Mouse (Mus musculus) retina, postnatal 1 day (tissue): ENCODE results near the gene Tmem59l.

Source experiments
- DNase-seq: peaks from one replicate; pipeline ENCODE4 v3.0.0-alpha.2; 2012

Tmem59l gene

GRCm38 (mm10) chr8:70487993-70488796 lies 1.0 kb upstream of the Tmem59l start:
- peak; percentile 52 for DNase-seq

DNA sequence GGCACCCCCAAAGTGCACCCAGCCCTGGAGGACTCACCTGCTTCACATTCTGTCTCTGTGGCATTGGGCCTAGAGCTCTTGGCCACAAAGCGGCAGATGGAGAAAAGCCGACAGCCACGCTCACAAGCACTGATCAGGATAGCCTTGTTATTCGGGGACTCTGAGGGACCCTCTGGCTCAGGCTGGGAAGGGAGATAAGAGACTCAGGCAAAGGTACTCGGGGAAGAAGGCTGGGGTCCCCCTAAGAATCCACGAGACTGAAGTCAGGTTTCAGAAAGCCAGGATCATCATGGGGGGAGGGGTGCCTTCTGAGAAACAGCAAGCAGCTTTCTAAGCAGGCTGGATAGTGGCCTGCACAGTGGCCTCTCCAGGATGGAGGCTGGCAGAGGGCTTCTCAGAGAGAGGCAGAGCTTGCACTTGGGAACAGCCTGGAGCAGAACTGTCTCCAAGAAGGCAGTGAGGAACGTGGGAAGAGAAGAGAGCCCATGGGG lies 922 bp downstream of the Tmem59l start:
- DNase-seq = no peak

DNA sequence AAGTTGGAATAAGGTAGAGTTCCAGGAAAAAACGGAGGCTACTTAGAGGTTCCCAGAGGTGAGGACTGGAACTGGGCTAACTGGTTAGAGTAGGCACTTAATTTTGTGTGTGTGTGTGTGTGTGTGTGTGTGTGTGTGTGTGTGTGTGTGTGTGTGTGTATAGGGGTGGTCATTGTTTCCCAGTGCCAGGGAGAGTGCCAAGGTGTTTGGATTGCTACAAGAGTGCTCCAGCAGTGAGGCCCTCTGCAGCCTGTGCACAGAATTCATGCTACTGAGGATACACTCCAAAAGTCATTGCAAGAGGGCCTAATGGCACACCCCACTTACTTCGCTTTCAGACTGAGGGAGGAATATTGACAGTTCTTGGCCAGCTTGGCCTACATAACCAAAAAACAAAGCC lies 4.2 kb downstream of the Tmem59l start:
- no peak for DNase-seq

GRCm38 (mm10) chr8:70481908-70482307 lies 5.2 kb downstream of the Tmem59l start:
- DNase-seq = no peak

DNA sequence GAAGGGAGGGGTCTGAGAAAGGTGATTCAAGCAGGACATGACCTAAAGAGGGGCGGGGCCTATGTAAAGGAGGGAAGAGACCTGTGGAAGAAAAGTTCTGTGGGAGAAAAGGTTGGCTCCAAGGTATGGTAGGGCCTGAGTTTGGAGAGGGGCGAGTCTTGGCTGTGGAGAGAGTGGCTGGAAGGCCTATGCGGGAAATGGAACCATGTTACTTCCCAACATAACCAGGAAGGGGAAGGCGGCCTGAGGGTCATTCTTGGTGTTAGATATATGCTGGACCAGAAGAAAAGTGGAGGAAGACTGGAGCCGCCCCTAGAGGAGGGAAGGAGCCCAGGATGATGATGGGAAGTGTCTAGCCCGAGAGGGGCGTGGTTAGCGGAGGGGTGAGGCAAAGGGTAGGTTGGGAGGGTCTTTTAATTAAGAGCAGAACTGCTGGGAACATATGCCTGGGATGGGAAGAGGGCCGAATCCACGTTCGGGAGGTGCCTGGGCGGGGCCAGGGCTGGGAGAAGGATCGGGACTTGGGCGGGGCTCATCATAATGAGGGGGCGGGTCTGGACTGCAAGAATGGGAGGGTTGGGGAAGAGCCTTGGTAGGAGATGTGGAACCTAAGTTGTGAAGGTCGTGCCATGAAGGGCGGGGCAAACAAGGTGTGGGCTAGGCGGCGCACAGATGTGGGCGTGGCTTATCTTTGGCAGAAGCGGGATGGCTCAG lies 9.7 kb downstream of the Tmem59l start:
- peak; percentile 46 for DNase-seq

- peak; percentile 95 for DNase-seq
Observed at GRCm38 (mm10) chr8:70476333-70477268, 10.6 kb downstream of the Tmem59l start, which contains the start of gene Klhl26. TSS of gene Klhl26 (minus strand) at chr8:70476968.

- no peak for DNase-seq
Observed at GRCm38 (mm10) chr8:70471856-70472255, 15.3 kb downstream of the Tmem59l start.

DNA sequence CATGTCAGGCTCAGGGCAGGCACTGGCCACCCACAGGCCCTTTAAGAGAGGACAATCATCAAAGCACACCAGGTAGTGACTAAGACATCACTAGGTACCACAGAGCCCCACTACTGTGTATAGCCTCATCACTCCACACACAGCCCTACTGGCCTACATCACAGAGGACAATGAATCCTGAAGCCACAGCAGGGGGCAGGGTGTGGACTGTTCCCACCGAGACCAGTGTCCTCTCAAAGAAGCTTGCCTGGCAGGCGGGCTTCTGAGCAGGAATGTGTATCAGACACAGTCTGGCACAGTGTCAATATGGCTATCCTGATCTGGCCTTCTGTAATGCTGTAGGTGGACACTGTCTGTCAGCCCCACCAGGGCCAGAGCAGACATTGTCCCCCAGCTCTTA lies 17.2 kb downstream of the Tmem59l start:
- DNase-seq = no peak

- no peak for DNase-seq
Observed at GRCm38 (mm10) chr8:70469295-70469916, 17.8 kb downstream of the Tmem59l start.

DNA sequence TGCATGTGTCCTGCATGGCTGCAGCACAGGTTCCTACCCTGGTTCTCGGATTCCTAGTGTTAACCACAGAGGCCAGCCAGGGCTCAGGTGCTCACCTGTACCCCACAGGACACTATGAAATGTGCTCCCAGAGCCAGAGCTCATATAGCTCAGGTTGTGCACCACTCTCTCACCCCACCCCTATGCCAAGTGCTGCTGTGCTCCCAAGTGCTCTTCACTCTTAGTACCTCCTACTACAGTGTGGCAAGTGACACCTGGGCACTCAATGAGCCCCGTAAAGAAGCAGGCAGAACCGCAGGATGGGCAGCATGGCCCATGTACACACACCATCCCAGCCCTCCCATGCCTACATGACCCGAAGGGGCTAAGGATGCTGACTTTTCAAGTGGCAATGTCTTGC lies 18.4 kb downstream of the Tmem59l start:
- no peak for DNase-seq

DNA sequence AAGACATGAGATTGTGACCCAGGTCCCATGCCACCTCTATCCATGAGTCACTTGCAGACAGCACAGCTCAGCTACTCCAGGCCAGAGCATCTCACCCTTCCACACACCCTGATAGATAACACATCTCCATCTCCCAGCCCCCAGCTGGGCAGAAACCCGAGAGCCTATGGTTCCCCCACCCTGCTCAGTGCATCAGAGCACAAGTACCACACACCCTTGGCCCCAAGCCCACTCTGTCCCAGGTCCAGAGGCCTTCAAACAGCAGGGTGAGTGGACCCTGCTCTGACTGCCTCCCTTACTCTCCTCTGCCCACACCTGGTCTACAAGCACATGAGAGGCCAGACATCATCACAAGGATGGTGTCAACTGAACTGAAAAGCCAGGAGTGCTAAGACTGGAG lies 19.3 kb downstream of the Tmem59l start:
- no peak for DNase-seq

GRCm38 (mm10) chr8:70467229-70467725 lies 19.9 kb downstream of the Tmem59l start:
- no peak for DNase-seq

- no peak for DNase-seq
Observed at GRCm38 (mm10) chr8:70466771-70467170, 20.4 kb downstream of the Tmem59l start.

GRCm38 (mm10) chr8:70466305-70466704 lies 20.9 kb downstream of the Tmem59l start:
- no peak for DNase-seq

DNA sequence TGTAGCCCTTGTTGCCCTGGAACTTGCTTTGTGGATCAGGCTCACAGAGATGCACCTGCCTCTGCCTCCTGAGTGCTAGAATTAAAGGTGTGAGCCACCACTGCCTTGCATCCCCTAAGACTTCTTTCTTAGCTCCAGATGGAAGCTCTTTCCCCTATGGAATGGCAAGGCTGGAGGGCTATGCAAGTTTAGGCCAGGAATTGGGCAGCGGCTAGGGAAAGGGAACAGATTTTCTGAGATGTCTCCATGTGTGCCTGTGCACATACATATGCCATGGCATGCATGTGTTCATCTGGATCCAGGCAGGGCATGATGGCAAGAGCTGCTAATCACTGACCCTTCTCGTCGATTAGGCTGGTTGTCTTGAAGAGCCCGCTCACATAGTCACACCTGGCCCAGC lies 21.5 kb downstream of the Tmem59l start:
- no peak for DNase-seq

DNA sequence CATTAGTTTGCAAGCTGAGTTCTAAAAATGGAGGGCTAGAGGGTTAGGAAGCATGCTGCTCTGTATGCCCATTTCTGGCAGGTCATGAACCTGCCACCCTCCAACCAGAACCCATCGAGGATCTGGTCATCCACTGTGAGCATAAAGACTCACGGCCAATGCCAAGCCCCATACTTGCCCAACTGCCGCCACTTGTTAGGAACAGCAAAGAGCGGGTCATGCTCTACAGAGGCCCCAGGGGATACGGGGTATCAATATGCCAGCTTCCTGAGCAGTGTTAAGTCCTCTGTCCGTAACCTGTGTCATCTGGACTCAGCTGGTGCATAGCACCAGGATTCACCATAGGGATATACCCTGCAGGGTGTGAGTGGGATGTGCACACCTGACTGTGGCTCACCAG lies 23.0 kb downstream of the Tmem59l start:
- DNase-seq = no peak

GRCm38 (mm10) chr8:70463306-70463705 lies 23.9 kb downstream of the Tmem59l start:
- no peak for DNase-seq

- DNase-seq = no peak
Observed at GRCm38 (mm10) chr8:70462516-70462813, 24.7 kb downstream of the Tmem59l start.

- DNase-seq = no peak
Observed at GRCm38 (mm10) chr8:70461765-70462515, 25.2 kb downstream of the Tmem59l start.

DNA sequence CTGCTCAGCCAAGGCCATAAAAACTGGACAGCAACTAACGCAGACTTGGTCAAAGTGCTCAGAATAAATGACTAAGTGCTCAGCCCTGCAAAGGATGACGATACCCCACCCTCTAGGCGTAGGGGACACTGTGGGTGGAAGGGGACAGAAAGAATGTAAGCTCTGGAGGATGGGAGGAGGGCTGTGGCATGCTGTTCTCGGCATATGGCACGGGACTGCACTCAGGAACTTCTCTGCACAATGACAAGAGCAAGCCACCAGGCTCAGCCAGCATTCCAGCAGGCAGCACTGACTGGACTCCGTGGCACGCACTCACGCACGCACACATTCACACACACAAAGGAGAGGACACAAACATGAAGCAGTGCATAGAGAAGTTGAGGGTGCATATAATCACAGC lies 26.6 kb downstream of the Tmem59l start:
- DNase-seq = no peak

DNA sequence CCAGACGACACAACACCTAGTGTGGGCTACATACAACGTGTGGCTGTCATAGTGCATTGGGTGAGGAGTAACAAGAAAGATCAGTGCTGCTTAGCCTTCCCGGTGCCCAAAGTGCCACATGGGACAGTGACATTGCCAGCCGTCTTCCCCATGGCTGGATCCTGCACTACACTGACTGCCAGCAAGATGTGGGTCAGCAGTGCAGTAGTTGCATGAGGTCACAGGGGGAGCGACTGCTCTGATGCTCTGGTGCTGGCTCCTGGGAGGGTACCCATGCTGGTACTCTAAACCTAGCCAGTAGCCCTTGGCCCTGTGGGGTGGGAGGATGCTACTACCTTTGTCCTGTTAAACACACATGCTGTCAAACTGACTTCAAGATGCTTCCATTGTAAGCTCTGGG lies 27.0 kb downstream of the Tmem59l start:
- no peak for DNase-seq

DNA sequence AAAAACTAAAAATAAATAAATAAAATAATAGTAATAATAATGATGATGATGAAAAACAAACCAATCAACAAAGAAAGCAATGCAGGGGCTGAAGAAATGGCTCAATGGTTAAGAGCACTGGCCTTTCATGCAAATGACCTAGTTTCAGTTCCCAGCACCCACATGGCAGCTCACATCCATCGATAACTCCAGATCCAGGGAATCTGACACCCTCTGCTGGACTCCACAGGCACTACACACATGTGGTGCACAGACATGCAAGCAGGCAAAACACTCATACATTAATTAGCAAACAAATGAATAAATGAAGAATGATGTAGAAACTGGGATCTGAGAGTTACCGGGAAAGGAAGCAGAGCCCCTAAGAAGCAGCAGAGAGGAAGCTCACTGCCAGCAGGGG lies 27.5 kb downstream of the Tmem59l start:
- no peak for DNase-seq
